Mouse (Mus musculus): ENCODE data around the gene Tnfrsf1b.

Gene Tnfrsf1b

DNA sequence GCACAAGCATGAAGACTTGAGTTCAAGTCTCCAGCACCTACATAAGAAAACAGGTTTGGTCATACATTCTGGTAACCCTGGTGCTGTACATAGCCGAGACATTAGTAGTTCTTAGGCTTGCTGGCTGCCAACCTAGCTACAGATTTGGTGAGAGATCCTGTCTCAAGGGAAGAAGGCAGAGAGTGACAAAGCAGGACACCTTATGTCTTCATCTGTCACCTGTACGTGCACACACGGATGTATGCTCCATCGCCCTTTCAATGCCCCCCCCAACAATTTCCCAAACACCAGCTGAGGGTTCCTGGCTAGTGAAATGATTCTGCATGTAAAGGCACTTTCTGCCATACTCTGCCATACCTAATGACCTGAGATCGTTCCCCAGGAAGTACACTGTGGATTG is 9.5 kb upstream of the Tnfrsf1b start:
- no peak for DNase-seq (ENCODE audit: low spot score)

DNA sequence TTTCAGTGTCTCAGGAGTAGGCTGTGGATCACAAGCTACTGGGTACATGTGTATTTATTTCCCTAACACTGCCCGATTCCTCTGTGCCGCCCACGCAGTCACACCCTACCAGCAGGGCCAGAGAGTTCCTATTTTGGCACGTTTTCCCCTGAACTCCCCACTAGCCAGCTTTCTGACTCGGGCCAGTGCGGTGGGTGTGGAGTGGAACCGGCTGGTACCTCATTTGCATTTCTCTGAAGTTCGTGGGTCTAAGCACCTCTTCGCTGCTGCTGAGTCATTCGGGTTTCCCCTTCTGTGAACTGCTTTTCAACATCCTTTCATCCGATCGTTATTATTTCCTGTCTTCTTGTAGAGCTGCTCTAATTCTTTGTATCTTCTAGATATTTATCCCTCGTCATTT is 7.7 kb upstream of the Tnfrsf1b start:
- DNase-seq (ENCODE audit: low spot score) = no peak

GRCm38 (mm10) chr4:145252611-145253010 is 5.9 kb upstream of the Tnfrsf1b start:
- no peak for DNase-seq (ENCODE audit: low spot score)

- no peak for DNase-seq (ENCODE audit: low spot score)
These were observed 4.9 kb upstream of the Tnfrsf1b start for GRCm38 (mm10) chr4:145251546-145251945.

GRCm38 (mm10) chr4:145250002-145250401 is 3.3 kb upstream of the Tnfrsf1b start:
- no peak for DNase-seq (ENCODE audit: low spot score)

DNA sequence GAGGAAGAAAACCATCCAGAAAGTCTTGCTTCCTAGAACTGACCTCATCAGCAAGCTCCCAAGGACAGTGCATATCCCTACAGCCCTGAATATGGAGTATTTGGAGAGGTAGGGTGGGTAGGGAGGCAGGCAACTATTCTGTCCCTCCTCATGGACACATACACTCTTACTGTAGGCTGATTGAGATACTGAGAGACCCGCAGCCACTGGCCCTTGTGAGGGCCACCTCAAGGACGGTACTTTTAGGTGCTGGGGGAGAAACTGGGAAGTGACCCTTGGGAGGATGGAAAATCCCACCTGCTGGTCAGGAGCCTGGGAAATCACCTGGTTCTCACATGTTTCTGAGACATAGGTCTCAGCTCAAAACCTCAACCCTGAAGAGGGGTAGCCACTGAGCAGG is 886 bp upstream of the Tnfrsf1b start:
- no peak for DNase-seq (ENCODE audit: low spot score)

GRCm38 (mm10) chr4:145245581-145245980 is 1.1 kb downstream of the Tnfrsf1b start:
- no peak for DNase-seq (ENCODE audit: low spot score)

GRCm38 (mm10) chr4:145244676-145245075 is 2.0 kb downstream of the Tnfrsf1b start:
- no peak for DNase-seq (ENCODE audit: low spot score)

DNA sequence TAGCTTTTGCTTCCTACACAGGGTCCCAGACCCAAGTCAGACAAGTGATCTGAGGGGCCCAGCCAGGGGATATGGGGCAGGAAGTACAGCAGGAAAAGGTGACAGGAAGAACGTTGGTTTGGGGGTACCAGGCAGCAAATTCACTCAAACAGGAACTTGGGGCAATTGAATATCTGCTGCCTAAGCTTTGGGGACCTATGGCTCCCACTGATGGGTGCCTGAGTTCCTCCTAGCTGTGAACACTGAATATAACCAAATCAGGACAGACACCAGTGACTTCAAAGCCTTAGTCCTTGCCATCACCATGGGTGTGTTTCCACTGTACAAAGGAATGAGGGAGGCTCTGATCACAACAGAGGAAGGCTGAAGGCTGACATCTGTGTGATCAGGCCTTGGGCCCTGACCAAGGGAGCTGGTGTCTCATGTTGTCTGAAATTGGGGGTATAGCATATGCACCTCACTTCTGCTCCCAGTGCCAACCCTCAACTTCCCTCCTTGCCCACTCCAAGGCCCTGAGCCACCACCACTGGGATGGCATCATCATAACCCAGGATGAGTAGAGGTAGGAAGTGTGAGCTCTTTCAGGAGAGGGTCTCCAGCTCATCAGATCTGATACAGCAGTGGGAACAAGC is 3.8 kb downstream of the Tnfrsf1b start:
- DNase-seq (ENCODE audit: low spot score) = no peak

GRCm38 (mm10) chr4:145240723-145241231 is 5.9 kb downstream of the Tnfrsf1b start:
- DNase-seq (ENCODE audit: low spot score) = no peak

DNA sequence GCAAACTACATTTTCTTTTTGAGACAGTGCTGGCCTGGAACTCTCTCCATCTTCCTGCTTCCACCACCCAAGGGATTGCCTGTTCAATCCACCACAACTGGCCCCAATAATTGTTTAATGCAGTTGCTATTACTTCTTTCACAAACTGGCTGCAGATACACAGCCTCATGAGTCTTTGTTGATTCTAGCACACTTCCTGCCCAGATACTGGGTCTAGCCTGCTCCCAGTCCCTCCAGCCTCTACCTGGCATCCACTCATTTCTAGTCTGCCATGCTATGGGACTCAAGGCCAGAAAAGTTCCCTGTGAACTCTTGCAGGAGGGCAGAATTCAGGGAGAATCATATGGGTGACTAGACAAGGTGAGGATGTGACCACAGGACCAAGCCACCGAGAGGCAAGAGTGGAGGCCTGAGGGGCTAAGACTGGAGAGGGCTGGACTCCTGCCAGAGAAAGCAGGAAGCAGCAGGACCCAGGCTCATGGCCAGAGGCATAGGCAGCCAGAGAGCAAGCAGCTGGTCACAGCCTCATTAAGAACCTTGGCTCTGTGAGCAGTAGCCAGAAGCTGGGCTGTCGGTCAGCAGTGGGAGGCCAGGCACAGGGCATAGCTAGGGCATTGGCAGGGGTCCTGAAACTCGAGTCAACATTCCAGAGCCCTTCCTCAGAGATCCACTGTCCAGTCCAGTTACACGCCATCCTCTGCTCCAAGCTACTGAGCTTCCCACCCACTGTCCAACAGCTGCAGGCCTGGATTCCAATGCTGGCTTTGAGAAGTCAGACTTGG is 7.4 kb downstream of the Tnfrsf1b start:
- no peak for DNase-seq (ENCODE audit: low spot score)

DNA sequence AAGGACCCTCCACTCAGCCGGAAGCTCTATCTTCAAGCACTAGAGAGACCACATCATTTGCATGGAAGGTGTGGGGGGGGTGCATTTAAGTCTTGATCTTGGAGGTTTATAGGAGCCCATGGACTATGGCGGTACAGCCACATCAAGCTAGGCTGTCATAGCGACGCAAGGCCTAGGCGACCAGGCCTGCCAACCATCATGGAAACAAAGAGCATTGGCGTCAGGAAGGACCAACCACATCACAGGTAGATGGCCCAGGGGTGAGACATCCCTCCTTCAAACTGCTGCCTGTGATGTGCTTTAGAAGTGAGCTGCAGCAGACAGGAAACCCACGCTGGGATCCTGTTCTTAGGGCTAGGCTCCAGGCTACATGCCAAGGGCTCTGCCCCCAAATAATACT is 10.6 kb downstream of the Tnfrsf1b start:
- no peak for DNase-seq (ENCODE audit: low spot score)

GRCm38 (mm10) chr4:145233487-145234228 is 13.0 kb downstream of the Tnfrsf1b start:
- DNase-seq (ENCODE audit: low spot score) = no peak

DNA sequence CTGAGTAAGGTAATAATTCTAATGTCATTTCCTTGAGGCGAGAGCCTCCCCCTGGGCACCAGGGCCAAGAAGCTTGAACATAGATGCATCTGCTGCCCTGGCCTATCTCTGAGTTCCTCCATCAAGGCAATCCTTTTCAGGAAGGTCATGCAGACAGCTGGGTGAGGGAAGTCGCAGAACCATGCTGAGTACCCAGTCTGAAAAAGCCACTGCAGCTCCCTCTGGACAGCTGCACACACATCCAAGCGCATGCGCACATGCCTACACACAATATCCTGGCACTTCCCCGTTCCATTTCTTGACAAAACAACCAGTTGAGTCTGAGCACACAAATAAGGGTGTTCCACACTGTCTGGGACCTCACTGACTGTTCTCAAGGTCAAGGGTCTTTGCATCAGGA is 14.9 kb downstream of the Tnfrsf1b start:
- no peak for DNase-seq (ENCODE audit: low spot score)

DNA sequence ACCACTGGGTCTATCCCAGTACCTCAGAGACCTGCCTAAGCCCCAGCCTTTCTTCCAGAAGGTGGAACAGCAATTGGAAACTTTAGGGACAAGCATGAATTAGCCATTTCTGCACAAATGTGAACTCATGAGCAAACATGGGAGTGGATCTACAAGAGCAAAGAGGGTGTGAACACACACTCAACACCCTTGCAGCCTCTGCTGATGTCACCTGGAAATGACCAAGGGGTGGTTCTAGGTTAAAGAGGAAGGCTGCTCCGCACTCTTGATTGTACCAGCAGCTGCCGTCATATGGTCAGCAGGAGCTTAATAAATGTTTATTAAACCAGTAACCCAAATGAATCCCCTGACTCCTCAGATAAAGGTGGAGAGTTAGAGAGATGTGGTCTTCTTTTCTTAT is 16.0 kb downstream of the Tnfrsf1b start:
- no peak for DNase-seq (ENCODE audit: low spot score)

GRCm38 (mm10) chr4:145229524-145230163 is 17.0 kb downstream of the Tnfrsf1b start:
- DNase-seq (ENCODE audit: low spot score) = no peak

DNA sequence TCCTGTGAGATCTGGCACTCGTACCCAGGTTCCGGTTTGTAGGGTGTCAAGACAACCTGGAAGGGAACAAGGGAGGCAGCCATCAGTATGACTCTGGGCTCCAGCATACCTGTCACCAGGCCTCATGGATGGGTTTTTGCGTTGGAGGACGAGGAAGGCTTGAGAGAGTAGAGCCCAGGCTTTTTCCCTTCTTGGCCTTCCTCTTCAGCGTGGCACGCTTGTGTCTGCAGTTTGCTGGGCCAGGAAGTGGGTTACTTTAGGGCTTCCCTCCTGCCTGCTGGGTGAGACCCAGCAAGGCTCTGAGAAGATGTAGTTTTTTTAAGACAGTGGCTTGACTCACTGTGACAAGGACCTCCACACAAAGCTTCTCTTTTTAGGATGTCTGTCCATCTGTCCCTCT is 17.6 kb downstream of the Tnfrsf1b start:
- no peak for DNase-seq (ENCODE audit: low spot score)

GRCm38 (mm10) chr4:145224613-145225012 is 22.1 kb downstream of the Tnfrsf1b start:
- no peak for DNase-seq (ENCODE audit: low spot score)

DNA sequence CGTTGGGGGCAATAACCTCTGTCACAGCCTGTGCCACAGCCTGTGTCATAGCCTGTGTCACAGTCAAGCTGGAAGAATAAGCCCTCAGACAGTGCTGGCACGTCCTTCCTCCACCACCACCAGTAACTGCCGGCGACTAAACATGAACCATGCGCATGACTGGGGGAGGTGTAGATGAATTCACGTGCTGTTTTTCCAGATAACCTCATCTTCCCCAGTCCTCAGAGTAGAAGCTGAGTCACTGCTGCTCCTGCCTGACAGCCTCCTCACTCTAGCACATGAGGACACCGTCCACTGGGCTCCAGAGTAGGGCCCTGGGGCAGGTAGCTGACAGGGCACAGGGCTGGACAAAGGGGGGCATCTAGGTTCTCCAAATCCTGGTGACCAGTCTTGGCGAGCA is 24.6 kb downstream of the Tnfrsf1b start:
- DNase-seq (ENCODE audit: low spot score) = no peak

DNA sequence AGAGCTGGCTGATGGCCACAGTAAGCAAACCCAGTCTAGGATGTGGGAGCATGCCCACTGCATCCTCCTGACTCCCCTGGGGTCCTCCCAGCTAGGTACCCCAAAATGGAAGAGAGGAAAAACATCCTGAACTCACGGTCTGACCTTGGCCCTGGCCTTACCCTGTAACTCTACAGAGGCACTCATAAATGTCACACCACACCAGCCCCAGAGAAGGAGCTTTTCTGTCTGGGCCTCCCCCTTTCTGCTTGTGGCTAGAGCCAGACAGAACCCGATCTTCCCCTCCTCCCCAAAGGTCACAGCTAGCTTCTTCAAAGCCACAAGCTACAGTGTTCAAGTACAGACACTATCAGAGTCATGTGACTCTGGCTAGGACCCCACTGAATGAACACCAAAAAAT is 25.3 kb downstream of the Tnfrsf1b start:
- no peak for DNase-seq (ENCODE audit: low spot score)

DNA sequence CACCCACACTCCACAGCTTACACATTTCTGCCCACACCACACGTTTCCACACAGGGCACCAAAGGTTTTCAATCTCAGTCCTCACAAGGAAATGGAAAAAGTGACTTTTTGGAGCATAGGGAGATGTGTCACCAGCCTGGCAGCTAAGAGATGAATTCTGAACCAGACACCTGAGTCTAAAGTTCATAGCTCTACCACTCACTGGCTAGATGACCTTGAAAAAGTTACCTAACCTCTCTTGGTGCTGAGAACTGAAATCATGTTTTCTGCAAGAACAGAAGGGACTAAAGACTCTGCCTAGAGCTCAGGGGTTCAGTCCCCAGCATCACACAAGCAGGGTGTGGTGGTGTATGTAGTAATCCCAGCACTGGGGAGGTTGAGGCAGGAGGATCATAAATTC is 26.7 kb downstream of the Tnfrsf1b start:
- DNase-seq (ENCODE audit: low spot score) = no peak

- no peak for DNase-seq (ENCODE audit: low spot score)
These were observed 27.3 kb downstream of the Tnfrsf1b start for GRCm38 (mm10) chr4:145219240-145219985.

Measured in embryo, embryonic 10 days (tissue).